Mouse (Mus musculus) heart, postnatal 0 days (tissue): ENCODE data around the gene Pusl1. TPM values are rescaled to one million over a fixed set of nuclear protein-coding genes. Genes with fewer than 3 reads are reported as not detected.

ENCODE experiments used
- ATAC-seq: fragments of 200-750 bp; cut with Nextera tagmentation; 2 replicates; pipeline ENCODE4 v1.8.0; 2017; ENCODE audit warnings: low read depth, moderate number of reproducible peaks, moderate library complexity; ENCODE audit not compliant: insufficient read depth
- DNase-seq: peaks from one replicate; pipeline ENCODE4 v3.0.0-alpha.2; 2016; ENCODE audit warnings: low spot score
- H3K27ac ChIP-seq: fragments of 300-500 bp; sonication (generic); 2 replicates; pipeline ENCODE4 v1.5.1; 2014; ENCODE audit warnings: low read depth, mild to moderate bottlenecking
- H3K27me3 ChIP-seq: fragments of 300-500 bp; sonication (generic); 2 replicates; pipeline ENCODE4 v1.6.1; 2014; ENCODE audit warnings: low read length, mixed read lengths; ENCODE audit not compliant: control insufficient read depth, insufficient read depth
- H3K36me3 ChIP-seq: fragments of 300-500 bp; sonication (generic); replicated peaks from 2 replicates; pipeline ENCODE4 v1.6.1; 2014; ENCODE audit warnings: low read length, mixed read lengths; ENCODE audit not compliant: control insufficient read depth, insufficient read depth
- H3K4me1 ChIP-seq: fragments of 300-500 bp; sonication (generic); 2 replicates; pipeline ENCODE4 v1.6.1; 2014; ENCODE audit warnings: antibody characterized with exemption; ENCODE audit not compliant: control insufficient read depth, insufficient read depth
- H3K4me2 ChIP-seq: fragments of 300-500 bp; sonication (generic); 2 replicates; pipeline ENCODE4 v1.6.1; 2014; ENCODE audit warnings: low read depth, mild to moderate bottlenecking, low read length, moderate library complexity
- H3K4me3 ChIP-seq: fragments of 300-500 bp; sonication (generic); 2 replicates; pipeline ENCODE4 v1.5.1; 2014; ENCODE audit warnings: low read depth, low read length
- H3K9ac ChIP-seq: fragments of 300-500 bp; sonication (generic); replicated peaks from 2 replicates; pipeline ENCODE4 v1.6.1; 2014; ENCODE audit warnings: low read depth, low read length, mixed read lengths
- H3K9me3 ChIP-seq: fragments of 300-500 bp; sonication (generic); replicated peaks from 2 replicates; pipeline ENCODE4 v1.6.1; 2016; ENCODE audit warnings: low read length; ENCODE audit not compliant: control insufficient read depth
- CTCF ChIP-seq: IDR thresholded peaks from 2 replicates; pipeline ENCODE4 v1.5.1; 2016; ENCODE audit warnings: antibody characterized with exemption, control low read depth, low read depth
- EP300 ChIP-seq: IDR thresholded peaks from 2 replicates; pipeline ENCODE4 v1.6.1; 2016; ENCODE audit warnings: antibody characterized with exemption, low read depth
- WGBS: fragments of 180-500 bp; shearing (Covaris S2); extraction: QIAGEN DNeasy Blood & Tissue Kit; methylation state at CpG from one replicate; pipeline ENCODE4 v1.1.7; 2014; 5-methylcytosine and 5-hydroxymethylcytosine counted together
- polyA plus RNA-seq: library from polyadenylated mRNA; unstranded; fragments of >200 nt; fragmentation: Nextera tagmentation; extraction: Ambion mirVana; gene quantifications from 2 replicates; pipeline ENCODE4 v1.2.1, GENCODE M21; 2015
- total RNA-seq: library from RNA; depleted of rRNA; stranded (reverse); fragments of >200 nt; gene quantifications from 2 replicates; pipeline ENCODE4 v1.2.3, GENCODE M21; 2014; ENCODE audit warnings: low replicate concordance

The Pusl1 gene
- total and polyA plus RNA-seq, 2 experiments from 2014 or later = 22.3 to 33.9 TPM

DNA sequence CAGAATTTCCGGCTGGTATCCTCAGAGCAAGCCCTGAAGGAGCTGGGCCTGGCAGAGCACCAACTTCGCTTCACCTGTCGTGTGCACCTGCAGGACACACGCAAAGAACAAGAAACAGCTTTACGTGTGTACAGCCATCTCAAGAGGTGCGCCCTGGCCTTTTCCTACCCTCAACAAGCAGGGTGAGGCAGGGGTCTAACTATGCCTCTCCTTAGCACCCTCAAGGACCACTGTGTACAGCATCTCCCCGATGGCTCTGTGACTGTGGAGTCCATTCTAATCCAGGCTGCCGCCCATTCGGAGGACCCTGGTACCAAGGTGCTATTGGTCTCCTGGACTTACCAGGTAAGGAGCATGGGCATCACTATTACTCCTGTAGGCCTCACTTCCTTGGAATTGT lies 3.4 kb downstream of the Pusl1 start:
- ATAC-seq = no peak
- WGBS = 94% methylated on average over 9 of the region's 9 CpGs
- Histone ChIP-seq H3K27me3 (no peaks in the 10 kb centered on the region), H3K4me1 (peaks cover 10% of the 10 kb centered on the region), H3K4me2 (no peak overlapping the region), H3K9ac (no peak overlapping the region), H3K4me3 (no peak overlapping the region), H3K36me3 (peaks cover 42% of the 10 kb centered on the region), H3K9me3 (no peaks in the 10 kb centered on the region), H3K27ac (no peak overlapping the region)
- no peak for DNase-seq
- TF ChIP-seq EP300 = no peak
- no peak for TF ChIP-seq CTCF

DNA sequence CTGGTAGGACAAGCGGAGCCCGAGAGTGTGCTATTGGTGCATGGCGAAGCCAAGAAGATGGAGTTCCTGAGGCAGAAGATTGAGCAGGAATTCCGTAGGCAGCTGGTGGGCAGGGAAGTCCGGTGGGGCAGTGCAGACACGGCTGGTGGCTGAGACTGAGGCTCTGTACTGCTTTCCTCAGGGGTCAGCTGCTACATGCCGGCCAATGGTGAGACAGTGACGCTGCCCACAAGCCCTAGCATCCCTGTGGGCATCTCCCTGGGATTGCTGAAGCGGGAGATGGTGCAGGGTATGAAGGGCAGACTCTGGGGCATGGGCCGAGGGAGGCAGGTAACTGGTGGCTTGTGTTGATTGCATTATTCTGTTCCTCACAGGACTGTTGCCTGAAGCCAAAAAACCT lies 3.9 kb downstream of the Pusl1 start:
- Histone ChIP-seq H3K9me3 (no peaks in the 10 kb centered on the region), H3K27me3 (no peaks in the 10 kb centered on the region), H3K4me1 (peaks cover 10% of the 10 kb centered on the region), H3K9ac (no peak overlapping the region), H3K4me2 (no peak overlapping the region), H3K4me3 (no peak overlapping the region), H3K36me3 (peaks cover 44% of the 10 kb centered on the region), H3K27ac (no peak overlapping the region)
- DNase-seq = no peak
- no peak for TF ChIP-seq CTCF
- no peak for TF ChIP-seq EP300
- no peak for ATAC-seq
- WGBS = 82% methylated on average over 10 of the region's 10 CpGs

DNA sequence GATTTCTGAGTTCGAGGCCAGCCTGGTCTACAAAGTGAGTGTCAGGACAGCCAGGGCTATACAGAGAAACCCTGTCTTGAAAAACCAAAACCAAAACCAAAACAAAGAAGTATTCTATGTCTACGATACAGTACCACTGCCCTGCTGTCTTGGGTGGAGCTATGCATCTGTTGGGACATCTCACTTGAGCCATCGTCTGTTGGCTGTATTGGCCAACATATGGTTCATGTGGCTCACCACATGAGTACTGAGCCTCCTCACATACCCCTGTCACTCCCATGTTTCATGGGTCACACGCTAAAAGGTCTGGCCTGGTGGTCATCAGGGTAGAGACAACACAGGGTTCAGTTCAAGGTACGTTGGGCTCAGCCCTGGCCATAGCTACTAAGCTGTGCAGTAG lies 5.3 kb downstream of the Pusl1 start:
- Histone ChIP-seq H3K36me3 (peaks cover 45% of the 10 kb centered on the region), H3K27ac (no peak overlapping the region), H3K27me3 (no peaks in the 10 kb centered on the region), H3K4me1 (peaks cover 10% of the 10 kb centered on the region), H3K4me2 (no peak overlapping the region), H3K9me3 (no peaks in the 10 kb centered on the region), H3K4me3 (no peak overlapping the region), H3K9ac (no peak overlapping the region)
- WGBS = 86% methylated on average over 5 of the region's 5 CpGs
- no peak for DNase-seq
- TF ChIP-seq CTCF (no peak), EP300 (no peak)
- ATAC-seq = no peak

DNA sequence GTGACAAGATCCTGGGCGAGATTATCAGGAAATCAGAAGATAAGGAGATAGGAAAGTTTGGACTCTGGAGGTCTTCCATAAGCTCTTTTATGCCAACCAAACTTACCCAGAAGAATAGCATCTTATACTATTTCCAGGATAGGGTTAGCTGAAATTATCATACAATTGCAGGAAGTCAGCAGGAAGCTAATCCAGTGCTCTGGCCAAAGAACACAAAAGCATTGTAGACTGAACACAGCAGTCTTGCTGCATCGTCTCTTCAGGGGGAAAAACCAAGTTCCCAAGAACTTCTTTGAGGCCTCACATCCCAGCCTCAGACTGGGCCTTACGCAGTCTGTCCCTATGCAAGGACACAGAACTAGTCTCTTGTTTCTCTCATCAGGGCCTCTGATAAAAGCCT lies 8.0 kb downstream of the Pusl1 start:
- H3K36me3 ChIP-seq = peaks cover 46% of the 10 kb centered on the region

DNA sequence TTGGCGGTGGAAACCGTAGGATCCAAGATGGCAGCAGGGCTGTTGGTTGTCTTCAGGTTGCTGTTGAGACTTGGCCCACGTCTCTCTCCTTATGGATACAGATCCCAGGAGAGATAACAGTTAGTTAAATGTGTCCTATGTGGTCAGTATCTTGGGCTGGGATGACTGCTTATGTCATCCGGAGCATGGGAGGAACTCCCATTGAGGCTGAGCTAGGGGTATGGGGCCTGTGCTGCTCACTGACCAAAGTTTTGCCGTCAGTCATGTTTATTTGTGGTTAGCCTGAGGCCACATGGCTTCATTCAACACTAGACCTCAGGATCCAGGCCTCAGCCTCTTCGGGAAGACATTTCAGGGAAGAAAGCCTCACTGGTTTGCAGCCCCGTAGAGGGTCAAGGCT lies 20.2 kb downstream of the Pusl1 start:
- DNase-seq = no peak
- Histone ChIP-seq H3K4me3 (no peak overlapping the region), H3K36me3 (peaks cover 39% of the 10 kb centered on the region), H3K27ac (no peak overlapping the region), H3K9ac (no peak overlapping the region), H3K4me1 (peaks cover 15% of the 10 kb centered on the region), H3K9me3 (no peaks in the 10 kb centered on the region), H3K27me3 (no peaks in the 10 kb centered on the region), H3K4me2 (no peak overlapping the region)
- TF ChIP-seq CTCF (no peak), EP300 (no peak)
- 90% methylated on average over 7 of the region's 7 CpGs for WGBS
- no peak for ATAC-seq

More for the DNA sequence above, 8.0 kb downstream of the Pusl1 start:
- Histone ChIP-seq H3K4me1 (no peaks in the 10 kb centered on the region; the same call in 1 of the 2 replicates), H3K4me3 (no peak overlapping the region), H3K4me2 (no peak overlapping the region), H3K27ac (peak overlapping the region; percentile 78), H3K27me3 (no peaks in the 10 kb centered on the region), H3K9me3 (no peaks in the 10 kb centered on the region), H3K9ac (no peak overlapping the region)
- ATAC-seq = peak; percentile 67
- 61% methylated on average over 3 of the region's 3 CpGs for WGBS
- TF ChIP-seq EP300 (no peak), CTCF (no peak)
- DNase-seq = peak; percentile 57

DNA sequence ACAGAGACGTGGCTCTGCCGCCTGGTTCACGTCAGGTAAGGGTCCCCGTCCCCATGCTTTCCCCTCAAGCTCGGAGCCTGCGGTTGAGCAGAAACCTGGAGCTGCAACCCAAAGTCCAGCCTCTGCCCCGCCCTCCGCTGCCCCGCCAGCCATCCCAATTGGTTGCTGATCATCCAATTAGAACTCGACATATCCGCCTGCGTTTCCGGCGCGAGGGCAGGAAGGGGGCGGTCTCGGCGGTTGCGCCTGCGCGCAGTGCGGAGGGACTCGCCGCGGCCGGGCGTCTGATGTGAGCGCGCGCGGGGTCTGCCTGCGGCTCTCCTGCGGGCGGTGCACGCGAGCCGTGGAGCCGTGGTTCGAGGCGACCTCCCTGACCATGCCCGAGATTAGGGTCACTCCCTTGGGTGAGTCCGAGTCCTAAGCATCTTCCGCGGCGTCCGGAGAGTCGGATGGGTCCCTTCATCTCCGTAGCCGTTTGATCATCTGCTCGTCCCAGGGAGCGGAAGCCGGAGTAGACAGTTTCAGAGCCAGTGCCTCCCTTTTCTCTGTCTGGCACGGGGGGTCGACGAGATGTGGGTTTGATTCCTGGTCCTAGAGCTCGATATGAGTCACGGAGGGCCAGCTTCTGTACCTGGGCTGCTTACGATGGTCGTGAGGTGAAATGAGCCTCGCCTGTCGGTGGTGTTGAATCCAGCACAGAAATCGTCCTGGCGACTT lies 22.1 kb downstream of the Pusl1 start, which contains the start of the genes Cptp and Ints11:
Gene Cptp, minus strand, starts transcription at position 124 of the 717 bp plus-strand sequence.
Gene Ints11, plus strand, starts transcription at position 230 of the 717 bp plus-strand sequence.
- Histone ChIP-seq H3K9me3 (no peaks in the 10 kb centered on the region), H3K4me2 (peak within 1 kb of the TSS; percentile 88), H3K27me3 (no peaks in the 10 kb centered on the region), H3K4me3 (peak within 1 kb of the TSS; percentile 75), H3K36me3 (peaks cover 39% of the 10 kb centered on the region), H3K27ac (peak within 1 kb of the TSS; percentile 46; the same call in 1 of the 2 replicates), H3K9ac (peak within 1 kb of the TSS; percentile 63), H3K4me1 (peaks cover 15% of the 10 kb centered on the region)
- under 1% methylated on average over 63 of the region's 63 CpGs for WGBS
- peak; percentile 31 for TF ChIP-seq CTCF
- TF ChIP-seq EP300 = no peak
- ATAC-seq (peak; percentile 98), DNase-seq (peak; percentile 87)
